Mouse (Mus musculus): ENCODE results near the gene Adck1. TPM values are rescaled to one million over a fixed set of nuclear protein-coding genes. Genes with fewer than 3 reads are reported as not detected.
"Not testable (repeated sequence)": the region's sequence is repeated elsewhere in the genome, so short reads cannot be mapped to it uniquely, and the experiment has no call there.

Adck1 gene
- total RNA-seq (2021), result 10 to 100 TPM; 25.5 to 27.3 TPM

DNA sequence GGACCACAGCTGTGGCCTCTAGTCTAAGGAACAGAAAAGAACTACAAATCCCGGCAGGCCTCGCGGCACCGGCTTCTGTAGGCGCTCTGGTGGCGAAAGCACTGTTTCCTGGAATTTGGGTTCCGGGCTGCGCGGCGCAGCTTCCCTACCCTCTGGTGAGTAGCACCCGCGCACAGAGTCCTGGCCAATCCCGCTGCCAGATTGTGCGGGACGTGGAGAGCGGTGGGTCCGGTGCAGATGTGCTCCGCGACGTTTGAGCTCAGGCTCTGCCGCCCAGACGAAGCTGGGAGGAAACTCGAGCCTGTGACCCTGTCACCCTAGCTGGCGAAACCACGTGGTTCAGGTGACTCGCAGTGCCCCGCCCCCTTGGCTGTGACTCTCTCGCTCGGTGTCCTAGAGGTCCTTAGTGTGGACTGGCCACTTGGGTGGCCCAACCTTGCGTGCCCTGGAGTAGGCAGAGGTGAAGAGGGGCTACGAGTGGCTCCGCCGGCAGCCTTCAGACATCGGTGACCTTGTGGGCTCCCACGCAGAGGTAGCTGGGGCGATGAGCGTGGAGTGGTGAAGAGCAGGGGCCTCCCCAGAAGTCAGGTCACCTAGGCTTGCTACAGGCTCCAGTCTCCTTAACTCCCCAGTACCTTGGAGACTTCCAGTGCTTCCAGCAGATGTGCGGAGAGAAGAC, at the start of gene Adck1:
Adck1 (plus strand) TSS at position 114 of the 679 bp plus-strand sequence.
- DNase-seq (ENCODE audit: low spot score), result peak; percentile 80
- intact Hi-C loops (cut with DNase I), result no loop called here

DNA sequence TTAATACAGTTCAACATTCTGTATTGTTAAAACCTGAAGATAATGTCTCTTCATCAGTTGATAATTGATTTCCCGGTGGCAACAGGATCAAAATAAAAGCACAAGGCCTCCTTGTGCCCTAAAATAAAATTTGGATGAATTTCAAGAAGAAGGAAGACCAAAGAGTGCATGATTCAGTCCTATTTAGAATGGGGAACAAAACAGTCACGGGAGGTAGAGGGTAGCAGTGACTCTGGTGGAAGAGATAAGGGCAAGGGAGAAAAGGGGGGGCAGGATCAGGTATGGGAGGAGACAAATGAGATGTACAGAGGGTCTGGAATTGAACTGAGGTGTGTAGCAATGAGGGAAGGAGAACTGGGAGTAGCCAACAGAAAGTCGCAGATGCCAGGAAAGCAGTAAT, 45.8 kb upstream of the Adck1 start:
- no peak for DNase-seq (ENCODE audit: low spot score)
- intact Hi-C loops (cut with DNase I), result no loop called here

DNA sequence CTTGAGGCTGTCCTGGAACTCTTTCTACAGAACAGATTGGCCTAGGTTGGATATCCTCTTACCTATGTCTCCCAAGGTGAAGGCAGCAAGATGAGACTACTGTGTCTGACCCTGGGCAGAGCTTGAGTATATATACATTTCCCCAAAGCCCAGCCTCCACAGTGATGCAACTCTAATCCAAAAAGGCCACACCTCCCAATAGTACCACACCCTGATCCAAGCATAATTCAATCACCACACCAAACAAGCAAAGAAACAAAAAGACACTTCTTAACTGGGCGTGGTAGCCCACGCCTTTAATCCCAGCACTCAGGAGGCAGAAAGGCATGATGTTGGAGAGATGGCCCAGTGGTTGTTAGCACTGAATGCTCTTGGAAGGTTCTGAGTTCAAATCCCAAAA, 36.4 kb upstream of the Adck1 start, which contains the start of gene Gm5039:
Gm5039 (minus strand) TSS at position 101 of the 400 bp plus-strand sequence.
- intact Hi-C loops (cut with DNase I); DNase-seq (ENCODE audit: low spot score): not testable (repeated sequence)

DNA sequence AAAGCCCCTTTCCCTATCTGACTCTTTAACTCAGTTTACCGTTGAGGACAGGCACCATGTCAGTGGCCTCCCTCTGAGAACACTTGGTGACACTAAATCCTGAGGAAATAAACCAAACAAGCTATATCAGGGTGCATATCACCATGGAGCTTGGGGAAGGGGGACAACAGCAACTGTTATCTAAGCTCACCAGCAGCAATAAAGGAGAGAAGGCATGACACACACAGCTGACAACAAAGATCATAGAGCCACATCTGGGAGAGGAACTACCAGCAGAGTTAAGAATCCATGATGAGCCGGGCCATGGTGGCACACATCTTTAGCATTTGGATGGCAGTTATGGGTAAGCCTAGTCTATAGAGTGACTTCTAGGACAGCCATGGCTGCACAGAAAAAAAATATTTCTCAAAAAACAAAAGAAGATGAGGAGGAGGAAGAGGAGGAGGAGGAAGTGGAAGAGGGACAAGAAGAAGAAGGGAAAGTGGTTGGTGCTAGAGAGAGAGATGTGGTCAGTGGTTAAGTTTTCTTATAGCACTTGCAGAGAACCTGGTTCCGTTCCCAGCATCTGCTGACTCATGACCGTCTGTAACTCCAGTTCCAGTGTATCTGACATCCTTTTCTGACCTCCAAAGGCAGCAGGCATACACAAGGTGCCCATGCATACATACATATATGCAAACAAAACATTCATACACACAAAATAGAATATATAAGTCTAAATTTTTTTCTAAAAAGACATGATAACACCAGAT, 23.5 kb upstream of the Adck1 start:
- intact Hi-C loops (cut with DNase I); DNase-seq (ENCODE audit: low spot score): not testable (repeated sequence)

DNA sequence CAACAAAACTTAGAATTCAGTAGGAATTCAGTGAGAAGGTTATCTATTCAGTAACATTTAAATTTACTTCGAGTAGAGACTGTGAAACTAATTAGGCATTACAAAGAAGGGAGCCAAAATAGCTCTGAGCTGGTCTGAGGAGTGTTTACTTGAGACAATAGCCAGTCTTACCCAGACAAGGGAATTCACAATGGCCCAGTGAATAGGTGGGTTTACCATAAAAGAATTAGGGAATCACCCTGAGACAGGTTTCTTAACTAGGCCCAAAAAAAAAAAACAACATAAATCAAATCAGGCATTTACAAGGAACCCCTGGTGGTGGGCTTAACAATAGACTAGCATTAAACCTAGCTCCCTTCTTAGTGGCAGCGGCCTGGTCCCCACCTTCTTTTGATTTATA, 19.1 kb upstream of the Adck1 start:
- DNase-seq (ENCODE audit: low spot score); intact Hi-C loops (cut with DNase I): not testable (repeated sequence)

DNA sequence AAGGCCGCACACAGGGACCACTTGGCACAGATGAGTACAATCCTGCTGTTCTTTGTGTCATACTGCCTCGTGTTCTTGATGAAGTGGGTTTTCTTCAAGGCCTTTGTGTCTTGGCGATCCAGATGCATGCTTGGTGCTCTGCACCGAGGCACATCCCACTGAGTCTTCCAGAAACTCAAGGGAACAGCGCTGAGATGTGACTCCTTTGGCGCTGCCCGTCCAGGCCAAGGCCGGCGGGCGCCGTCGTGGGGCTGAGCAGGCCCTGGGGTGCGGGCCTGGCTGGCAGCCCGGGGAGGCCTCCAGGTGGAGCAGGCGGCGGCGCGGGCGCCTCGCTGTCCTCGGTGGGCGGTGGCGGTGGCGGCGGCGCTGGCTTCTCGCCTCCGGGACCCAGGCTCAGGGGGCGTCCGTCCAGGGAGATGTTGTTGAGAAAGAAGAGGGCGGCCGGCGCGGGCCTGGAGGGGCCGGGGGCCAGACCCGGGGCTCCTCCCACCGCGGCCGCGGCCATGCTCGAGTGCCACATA, 6.1 kb upstream of the Adck1 start:
- intact Hi-C loops (cut with DNase I), result no loop called here
- DNase-seq (ENCODE audit: low spot score), result no peak

DNA sequence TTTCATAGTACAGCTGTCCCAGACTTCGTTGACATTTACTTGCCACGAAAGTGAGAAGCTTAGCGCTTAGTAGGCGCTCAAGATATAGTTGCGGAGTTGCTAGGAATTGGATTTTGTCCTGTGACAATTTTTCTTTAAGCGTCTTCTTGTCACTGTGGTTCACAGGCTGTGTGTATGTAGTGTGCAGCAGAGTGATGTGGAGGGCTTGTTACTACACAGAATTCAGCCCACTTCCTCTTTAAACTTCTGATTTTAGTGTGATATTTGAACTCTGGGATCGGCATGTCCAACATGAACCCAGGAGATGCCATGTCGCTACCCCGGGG, 729 bp downstream of the Adck1 start:
- no peak for DNase-seq (ENCODE audit: low spot score)
- intact Hi-C loops (cut with DNase I), result no loop called here

DNA sequence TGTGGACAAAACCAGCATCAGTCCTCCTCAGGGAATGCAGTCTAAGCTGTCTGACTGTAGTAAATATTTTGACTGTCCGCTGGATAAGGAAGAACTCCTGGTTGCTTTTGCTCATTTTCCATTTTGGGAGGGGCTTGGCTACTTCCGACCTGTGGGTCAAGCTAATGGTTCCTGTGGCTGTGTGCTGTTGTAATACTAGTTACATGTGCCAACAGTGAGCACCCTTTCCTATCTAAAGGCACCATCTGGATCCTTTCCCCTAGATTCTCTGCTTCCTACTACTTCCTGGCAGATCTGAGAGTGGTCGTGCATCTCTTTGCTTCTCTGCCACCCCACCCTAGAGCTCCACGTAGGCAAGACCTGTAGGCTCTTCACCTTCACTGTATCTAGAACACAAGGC, 7.3 kb downstream of the Adck1 start:
- no peak for DNase-seq (ENCODE audit: low spot score)
- intact Hi-C loops (cut with DNase I), result no loop called here

DNA sequence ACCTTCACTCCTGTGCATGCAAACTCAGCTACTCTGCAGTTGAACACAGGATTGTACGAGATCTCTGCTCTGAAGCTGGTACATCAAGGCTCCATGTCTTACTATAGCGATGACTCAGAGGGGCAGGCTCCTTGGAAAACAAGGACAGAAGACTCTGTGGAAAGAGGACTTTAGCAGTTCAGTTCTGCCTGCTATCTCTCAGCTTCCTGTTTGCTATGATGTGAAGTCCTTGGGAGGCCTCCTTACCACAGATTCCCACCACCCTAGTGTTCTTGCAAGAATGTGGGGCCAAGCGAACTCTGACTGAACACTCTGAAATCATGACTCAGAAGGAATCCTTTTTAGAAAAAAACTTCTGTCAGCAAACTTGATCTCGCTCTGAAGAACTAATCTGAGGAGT, 8.3 kb downstream of the Adck1 start:
- DNase-seq (ENCODE audit: low spot score), result no peak
- intact Hi-C loops (cut with DNase I), result no loop called here

DNA sequence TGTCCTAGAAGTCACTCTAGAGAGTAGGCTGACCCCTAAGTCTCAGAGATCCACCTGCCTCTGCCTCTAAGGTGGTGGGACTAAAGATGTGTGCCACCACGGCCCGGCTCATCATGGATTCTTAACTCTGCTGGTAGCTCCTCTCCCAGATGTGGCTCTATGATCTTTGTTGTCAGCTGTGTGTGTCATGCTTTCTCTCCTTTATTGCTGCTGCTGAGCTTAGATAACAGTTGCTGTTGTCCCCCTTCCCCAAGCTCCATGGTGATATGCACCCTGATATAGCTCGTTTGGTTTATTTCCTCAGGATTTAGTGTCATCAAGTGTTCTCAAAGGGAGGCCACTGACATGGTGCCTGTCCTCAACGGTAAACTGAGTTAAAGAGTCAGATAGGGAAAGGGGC, 9.3 kb downstream of the Adck1 start:
- intact Hi-C loops (cut with DNase I), result not testable (repeated sequence)

DNA sequence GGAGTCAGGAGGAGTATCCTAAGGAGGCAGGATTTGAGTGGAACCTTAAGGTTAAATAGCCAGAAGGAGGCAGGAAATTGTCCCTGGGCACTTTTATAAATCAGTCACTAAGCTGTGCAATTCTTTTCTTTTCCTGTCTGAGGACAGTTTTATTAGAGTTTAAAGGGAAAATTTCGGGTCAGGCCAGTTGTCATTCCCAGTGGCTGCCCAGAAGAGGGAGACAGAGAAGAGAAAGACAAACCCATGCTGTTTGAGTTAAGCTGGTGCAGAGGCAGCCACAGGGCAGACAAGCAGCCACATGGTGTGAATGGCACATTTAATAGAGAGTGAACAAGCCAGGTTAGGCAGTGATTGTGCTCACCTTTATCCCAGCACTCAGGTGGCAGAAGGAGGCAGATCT, 10.0 kb downstream of the Adck1 start:
- DNase-seq (ENCODE audit: low spot score); intact Hi-C loops (cut with DNase I): not testable (repeated sequence)

More for the DNA sequence above, 9.3 kb downstream of the Adck1 start:
- not testable (repeated sequence) for DNase-seq (ENCODE audit: low spot score)

DNA sequence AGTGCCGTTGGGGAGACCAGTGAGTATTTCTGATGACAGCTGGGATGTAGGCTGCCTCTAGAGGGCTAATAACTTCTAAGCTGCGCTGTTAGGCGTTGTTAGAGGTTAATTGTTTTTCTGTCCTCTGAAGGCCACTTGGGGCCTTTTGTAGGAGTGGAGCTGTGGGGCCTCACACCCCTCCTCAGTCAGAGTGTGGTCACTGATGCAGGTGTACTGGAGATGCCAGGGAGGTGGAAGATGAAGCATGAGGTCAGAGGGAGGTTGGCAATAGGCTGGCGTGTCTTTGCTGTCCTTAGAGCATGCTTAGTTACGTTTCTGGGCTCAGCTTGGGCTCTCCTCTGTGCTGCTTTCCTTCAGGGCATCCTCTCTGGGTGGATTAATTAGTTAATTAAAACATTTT, 11.7 kb downstream of the Adck1 start:
- no peak for DNase-seq (ENCODE audit: low spot score)
- intact Hi-C loops (cut with DNase I), result no loop called here

DNA sequence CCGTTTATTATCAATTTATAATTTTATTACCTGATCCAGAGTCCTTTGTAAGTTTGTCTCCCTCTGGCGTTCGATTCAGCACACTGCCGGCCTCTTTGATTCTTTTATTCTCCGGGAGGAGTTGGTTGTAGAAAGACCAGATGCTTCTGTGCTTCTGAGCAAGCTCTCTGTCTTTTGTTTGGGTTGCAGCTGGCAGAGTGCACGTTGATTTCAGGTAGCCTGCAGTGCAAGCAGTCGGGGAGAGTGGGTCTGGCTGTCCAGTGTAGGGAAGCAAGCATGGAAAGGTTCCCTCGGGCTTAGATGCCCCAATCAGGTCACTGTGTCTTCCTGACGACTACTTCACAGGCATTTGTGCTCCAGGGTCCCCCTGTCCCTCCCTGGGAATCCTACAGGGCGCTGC, 16.5 kb downstream of the Adck1 start:
- no peak for DNase-seq (ENCODE audit: low spot score)
- intact Hi-C loops (cut with DNase I), result no loop called here

DNA sequence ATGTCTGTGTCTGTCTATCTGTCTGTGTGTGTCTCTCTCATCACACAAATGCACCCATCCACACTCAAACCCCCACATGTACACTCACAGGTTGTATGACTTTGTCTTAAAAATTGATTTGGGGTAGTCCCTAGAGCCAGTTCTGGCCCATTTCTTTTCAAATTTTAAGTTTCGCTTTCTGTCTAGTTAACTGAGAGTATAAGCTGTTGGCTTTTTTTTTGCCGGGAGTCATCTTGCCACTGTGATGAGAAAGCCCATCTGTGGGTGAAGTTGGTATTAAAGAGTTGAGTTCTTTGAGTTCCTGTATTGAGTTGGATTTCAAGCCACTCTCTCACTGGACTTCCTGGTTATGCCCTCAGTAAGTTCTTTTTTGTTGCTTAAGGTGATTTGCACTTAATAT, 17.9 kb downstream of the Adck1 start:
- intact Hi-C loops (cut with DNase I), result no loop called here
- no peak for DNase-seq (ENCODE audit: low spot score)

DNA sequence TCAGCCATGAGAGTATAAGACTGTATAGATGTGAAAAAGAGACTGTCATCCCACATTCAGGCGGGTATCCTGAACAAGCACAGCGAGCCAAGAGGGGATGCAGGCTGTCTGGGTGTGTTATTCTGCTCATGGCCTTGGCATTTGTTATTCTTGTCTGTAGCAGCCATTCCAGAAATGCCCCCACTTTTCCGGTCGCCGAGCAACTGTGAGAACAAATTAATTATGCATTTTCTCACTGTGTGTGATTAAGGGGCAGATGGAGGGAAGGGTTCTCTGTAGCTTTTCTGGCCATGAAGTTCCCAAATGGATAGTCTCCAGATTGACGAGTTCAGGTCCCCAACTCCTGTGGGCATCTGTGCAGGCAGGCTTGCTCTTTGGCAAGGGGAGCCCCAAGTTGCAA, 28.5 kb downstream of the Adck1 start:
- no peak for DNase-seq (ENCODE audit: low spot score)
- intact Hi-C loops (cut with DNase I), result no loop called here

DNA sequence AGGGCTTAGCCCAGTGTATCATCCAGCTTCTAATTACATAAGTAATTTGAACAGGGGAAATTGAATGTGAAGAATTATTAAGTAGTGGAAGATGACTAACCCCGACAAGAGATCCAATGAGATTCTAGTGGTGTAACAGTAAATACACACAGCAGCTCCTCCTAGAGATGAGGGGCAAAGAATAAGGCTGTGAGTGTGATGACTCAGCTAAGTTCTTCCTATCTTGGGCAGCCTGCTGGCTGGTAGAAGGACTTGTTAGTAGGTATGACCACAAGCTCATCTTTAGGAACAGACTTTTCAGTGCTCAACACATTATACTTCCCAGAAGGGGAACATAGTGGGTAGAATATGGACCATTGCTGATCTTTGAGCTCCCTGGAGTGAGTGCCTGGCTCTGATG, 38.3 kb downstream of the Adck1 start:
- intact Hi-C loops (cut with DNase I), result no loop called here
- no peak for DNase-seq (ENCODE audit: low spot score)

DNA sequence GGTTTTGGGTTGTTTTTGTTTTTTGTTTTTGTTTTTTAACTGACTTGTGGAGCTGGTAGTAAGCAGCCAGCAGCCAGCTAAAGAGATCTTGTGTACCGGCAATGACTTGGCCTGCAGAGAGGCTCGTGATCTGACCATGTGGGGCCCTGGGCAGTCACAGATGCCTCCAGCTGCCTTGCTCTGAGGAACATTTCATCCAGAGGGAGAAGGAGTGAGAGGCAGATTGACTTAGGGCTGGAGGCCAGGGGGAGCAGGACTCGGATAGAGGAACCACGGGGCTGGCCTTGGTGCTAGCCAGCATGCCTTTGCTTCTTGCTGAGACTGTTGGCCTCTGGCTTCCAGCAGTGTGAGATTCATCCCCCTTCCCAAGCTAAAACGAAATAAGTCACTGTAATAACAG, 43.2 kb downstream of the Adck1 start:
- peak; percentile 38 for DNase-seq (ENCODE audit: low spot score)
- intact Hi-C loops (cut with DNase I), result no loop called here

DNA sequence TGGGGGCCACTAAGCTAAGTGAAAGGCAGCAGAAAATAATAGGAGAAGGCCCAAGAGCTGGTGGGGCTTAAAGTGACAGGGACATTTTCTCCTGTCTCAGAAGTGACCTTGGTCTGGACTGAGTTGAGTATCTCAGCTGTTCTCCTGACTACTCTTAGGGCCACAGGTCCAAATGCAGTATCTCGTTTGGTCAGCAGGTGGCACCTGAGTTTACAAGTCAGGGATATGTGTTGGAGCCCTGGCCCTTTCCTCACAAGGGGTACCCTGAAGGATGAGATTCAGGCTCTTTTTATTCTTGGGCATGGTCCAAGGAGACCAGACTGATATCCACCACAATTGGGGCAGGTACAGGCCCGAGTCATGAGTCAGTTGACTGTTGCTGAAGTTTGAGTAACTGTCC, 44.8 kb downstream of the Adck1 start:
- no peak for DNase-seq (ENCODE audit: low spot score)
- intact Hi-C loops (cut with DNase I), result no loop called here

DNA sequence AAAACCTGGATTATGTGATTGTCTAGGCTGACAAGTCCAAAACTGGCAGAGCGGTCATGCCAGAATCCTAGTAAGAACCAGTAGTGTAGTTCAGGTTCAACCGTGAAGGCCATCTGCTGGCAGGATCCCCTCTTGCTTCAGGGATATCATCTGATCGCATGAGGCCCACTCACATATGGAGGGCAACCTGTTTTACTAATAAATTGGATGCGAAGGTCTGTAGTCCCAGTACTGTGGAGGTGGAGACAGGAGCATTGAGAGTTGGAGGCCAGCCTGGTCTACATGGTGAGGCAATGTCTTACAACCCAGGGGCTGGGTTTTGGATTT, 47.6 kb downstream of the Adck1 start:
- intact Hi-C loops (cut with DNase I), result no loop called here
- DNase-seq (ENCODE audit: low spot score), result no peak

DNA sequence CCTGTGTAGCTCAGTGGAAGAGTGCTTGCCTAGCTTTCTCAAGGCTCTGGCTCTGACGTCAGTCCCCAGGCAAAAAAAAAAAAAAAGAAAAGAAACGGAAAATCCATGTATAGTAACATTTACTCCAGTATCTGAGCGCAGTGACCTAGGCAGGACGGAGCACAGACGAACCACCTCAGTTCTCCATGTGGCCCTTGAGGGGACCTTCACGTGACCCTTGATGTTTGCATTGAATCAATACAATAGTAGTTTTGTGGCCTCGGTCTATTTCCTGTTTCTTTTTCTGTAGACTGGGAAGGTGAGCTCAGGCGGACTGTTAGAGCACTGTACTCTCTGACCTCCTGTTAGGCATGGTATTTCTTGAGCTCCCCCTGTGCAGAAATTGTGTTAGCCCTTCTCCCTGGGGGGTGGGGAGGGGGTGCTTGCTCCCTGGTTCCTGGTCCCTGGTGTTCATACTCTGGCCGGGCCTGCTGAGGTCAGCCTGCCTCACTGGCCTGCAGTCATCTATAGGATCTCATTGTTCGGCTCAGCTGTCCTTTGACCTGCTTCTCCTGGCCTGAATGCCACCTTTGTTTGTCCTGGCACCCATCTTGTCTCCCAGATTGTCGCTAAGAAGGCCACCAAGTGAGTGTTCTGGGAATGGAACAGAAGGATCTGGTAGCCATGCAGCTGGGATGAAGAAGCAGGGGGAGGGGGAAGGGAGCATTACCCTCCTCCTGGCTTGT, 48.1 kb downstream of the Adck1 start:
- no peak for DNase-seq (ENCODE audit: low spot score)
- intact Hi-C loops (cut with DNase I), result no loop called here

DNA sequence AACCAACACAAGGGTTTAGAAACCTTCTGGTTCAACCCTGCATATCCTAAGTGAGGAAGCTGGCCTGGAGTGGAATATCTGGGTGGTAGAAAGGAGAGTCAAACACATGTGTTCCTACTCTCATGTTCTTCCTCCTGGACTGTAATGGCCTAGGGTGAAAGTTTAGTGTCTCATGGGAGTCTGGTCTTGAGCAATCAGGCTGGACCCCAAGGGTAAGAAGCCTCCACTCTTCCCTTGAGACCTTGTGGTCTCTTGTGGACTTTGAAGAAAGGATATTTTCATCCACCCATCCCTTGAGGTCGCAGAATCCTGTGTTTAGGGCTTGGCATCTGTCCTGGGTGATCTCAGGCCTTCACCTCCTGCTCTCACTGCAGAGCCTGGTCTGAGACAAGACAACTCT, 52.9 kb downstream of the Adck1 start:
- intact Hi-C loops (cut with DNase I), result no loop called here
- no peak for DNase-seq (ENCODE audit: low spot score)
